Mouse (Mus musculus) kidney, adult 8-10 months (tissue): ENCODE results near the gene Prkar1b.
A peak's percentile ranks its signal among the peaks of the same experiment; 100 is the strongest.

Source experiments
- DNase-seq, 2 experiments: peaks; one replicate each; pipeline ENCODE4 v3.0.0; 2022

Gene Prkar1b

DNA sequence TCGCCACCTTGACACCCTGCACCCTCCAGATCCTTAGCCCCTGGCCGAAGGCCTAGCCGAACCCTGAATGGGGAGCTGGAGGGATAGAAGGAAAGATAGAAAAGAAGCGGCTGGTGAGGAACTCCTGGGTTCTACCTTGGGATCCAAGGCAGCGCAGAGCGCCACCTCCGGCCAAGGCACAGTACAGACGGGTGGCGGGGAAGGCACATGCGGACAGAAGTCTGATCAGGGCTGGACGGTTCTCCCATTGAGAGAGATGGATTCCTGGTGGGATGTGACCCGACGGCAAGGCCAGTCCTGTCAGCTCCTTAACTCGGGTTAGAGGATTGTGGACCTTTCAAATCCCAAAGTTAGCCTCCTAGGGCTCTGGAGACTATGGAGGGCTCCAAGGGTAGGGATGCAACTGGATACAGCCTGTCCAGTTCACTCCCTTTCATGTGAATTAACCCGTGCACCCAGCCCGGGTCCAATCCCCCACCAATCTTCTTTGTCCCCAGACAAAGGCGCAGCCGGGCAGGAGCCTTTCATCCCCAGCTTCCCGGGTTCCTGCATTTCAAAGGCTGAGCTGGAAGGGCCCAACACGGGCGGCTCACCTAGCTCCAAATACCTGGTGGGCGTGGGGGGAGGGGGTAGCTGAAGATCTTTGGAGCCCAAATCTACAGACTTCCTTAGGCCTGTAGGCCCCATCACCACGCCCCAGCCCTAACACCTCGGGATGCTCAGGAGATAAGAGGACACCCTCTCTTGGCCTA lies 153.3 kb downstream of the Prkar1b start:
- DNase-seq, result peak in 1 of 2 experiments; percentile 47

DNA sequence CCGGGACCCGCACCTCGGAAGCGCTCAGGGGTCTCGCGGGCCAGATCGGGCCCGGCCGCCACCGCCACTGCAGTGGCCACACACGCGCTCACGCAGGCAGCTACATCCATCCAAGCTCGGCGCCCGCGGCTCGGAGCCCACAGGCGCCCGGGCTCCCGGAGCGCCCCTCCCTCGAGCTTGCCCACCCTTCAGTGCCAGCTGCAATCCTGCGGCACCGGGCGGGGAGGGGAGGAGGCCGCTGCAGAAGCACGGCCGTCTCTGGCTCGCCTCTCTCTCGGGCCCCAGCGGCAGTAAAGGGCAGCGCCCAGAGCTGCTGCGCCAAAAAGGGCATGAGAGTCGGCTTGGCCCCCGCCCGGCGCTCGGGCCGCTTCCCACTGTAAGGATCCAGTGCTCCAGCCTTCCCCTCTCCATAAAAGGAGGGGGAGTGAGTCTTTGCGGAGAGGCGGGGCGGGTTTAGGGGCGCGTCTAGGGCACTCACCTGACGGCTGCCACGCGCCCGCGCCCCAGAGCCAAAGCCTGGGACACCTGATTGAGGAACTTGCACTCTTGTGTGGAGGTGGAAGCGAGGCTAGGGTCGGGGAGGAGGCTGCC lies 154.0 kb downstream of the Prkar1b start:
- peak; percentile 83 to 87 for DNase-seq

DNA sequence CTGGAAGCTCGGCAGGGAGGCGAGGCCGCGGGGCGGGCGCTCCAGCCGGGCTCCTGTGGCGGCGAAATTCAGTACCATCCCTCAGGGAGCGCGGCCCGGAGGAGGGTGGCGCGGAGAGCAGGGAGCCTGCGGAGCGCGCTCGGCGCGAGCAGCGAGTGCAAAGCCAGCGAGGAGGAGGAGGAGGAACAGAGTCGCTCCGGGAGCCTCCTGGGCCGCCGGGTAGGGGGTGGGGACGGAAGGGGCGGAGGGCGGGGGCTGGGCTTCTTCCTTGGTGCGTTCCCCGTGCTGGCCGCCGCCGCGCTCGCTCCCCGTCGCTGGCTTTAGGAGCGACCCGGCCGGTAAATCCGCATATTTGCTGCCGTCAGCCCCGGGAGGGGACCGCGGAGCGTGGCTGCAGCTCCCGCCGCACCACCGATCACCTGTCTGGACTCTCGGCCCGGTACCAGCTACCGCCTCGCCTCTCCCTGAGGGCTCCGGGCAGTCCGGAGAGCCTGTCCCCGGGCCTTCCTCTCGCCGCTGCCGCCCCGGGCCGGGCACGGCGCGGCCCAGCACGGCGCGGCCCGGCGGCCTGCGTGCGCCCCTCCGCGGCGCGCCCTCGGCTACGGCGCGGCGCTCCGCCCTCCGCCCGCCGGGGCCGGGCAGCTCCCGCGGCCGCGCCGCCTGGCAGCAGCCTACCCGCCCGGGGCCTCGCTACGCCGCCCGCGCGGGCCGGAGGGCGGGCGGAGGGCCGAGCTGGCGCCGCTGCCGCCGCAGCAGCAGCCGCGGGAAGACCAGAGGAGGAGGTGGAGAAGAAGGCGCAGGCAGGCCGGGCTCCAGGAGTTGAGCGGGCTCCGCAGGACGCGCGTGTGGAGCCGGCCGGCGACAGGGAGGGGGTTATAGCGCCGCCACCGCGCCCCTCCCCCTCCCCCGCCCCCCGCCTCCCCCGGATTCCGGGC lies 154.7 kb downstream of the Prkar1b start:
- DNase-seq, result peak; percentile 74 to 80

DNA sequence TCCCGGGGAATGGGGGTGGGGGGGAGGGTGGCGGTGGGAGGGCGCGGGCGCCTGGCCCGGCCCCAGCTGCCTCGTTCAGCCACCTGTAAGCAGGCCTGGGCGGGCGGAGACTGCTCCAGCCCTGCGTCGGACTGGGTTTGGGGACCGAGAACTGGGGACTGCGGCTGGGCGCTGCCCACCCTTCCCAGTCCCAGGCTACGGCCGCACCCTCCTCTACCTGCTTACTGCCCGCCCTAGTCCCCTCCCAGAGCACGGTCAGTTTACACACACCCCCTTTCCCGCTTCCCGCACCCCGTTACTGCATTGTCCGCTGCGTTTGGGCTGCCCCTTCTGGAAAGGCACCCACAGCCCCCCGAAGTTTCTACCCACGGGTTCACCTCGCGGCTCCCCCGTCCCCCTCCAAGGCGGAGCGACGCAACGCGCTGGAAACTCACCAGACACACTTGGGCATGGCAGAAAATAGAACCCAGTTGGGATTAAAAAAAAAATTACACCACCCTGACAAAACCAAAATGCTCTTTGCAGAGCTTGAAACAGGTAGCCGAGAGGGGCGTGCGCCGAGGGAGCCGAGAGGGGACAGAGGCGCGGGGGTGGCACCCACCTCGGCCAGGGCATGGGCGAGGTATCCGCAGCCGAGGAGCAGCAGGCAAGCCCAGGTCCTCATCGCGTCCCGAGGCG lies 155.6 kb downstream of the Prkar1b start:
- DNase-seq, result peak in 1 of 2 experiments; percentile 30

- no peak for DNase-seq
Measured at GRCm38 (mm10) chr5:138993371-138994107, 156.3 kb downstream of the Prkar1b start.

- DNase-seq, result peak in 1 of 2 experiments; percentile 53
Measured at GRCm38 (mm10) chr5:138992611-138993370, 157.0 kb downstream of the Prkar1b start.

- DNase-seq, result no peak
Measured at GRCm38 (mm10) chr5:138991734-138992133, 158.1 kb downstream of the Prkar1b start.

DNA sequence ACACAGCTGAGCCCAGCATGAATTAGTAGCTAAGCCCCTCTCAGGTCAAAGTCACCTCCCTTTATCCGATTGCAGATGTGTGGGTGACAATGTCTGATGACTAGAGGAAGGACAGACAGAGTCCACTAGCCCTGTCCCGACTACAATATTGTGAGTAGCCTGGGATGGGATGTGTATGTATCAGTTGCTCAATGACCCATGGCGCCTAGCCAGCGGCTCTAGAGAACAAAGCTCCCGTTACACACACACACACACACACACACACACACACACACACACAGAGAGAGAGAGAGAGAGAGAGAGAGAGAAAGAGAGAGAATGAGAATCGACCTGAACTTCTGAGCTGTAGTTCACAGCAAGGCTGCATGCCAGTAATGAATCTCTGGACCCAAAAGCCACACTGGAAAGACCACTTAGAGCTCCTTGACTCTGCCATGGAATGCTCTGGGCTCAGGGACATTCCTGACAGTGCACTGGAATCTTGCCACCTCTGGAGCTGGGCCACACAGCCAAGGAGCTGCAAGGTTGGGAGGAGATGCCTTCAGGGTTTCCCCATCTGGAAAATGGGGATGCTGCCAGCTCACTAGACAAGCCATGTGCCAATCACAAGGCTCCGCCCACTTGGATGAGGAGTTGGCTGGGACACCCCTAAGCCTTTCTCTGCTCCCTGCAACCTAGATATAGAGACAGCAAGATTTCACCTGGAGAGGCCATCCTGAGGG lies 159.0 kb downstream of the Prkar1b start:
- peak in 1 of 2 experiments; percentile 50 for DNase-seq

GRCm38 (mm10) chr5:138989567-138989966 lies 160.2 kb downstream of the Prkar1b start:
- DNase-seq, result no peak

GRCm38 (mm10) chr5:138988764-138989163 lies 161.0 kb downstream of the Prkar1b start:
- peak; percentile 73 to 75 for DNase-seq

GRCm38 (mm10) chr5:138987994-138988393 lies 161.8 kb downstream of the Prkar1b start:
- DNase-seq, result no peak

- DNase-seq, result no peak
Measured at GRCm38 (mm10) chr5:138981921-138982320, 167.9 kb downstream of the Prkar1b start.

DNA sequence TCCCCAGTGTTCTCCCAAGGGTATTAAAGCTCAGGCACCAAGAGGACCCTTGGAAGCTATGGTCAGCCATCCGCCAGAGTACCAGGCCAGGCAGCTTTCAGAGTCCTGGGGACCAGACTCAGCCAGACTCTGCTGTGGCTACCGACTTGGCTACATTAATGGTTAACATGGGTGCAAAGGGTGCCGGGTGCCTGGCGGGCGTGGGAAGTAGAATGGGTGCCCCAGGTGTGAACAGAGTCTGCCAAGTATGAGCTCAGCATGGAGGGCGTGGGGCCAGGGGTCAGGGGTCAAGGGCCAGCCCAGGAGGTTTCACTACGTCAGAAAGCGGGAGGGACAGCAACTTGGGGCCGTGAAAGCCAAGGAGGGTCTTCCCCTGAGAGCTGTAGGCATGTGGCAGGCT lies 169.2 kb downstream of the Prkar1b start:
- DNase-seq, result peak; percentile 92 to 93

- peak; percentile 23 to 47 for DNase-seq
Measured at GRCm38 (mm10) chr5:138979840-138980239, 170.0 kb downstream of the Prkar1b start.

DNA sequence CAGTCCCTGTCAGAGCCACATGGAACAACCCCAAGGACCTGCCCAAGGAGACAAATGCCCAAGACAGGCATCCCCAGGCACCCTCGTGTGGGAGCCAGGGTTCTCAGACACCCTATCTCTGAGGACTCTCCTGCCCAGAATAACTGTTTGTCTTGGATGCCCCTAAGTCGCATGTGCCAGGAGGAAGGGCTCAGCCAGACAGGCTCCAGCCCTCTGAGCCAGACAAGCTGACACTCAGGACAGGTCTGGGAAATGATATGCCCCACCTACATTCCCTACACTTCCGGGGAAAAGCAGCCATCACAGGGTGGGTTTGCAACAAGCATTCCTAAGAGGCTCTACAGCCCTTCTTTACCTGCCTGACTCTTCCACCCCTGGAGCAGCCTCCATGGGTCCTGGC lies 172.0 kb downstream of the Prkar1b start:
- no peak for DNase-seq

GRCm38 (mm10) chr5:138974911-138975485 lies 174.8 kb downstream of the Prkar1b start:
- no peak for DNase-seq

GRCm38 (mm10) chr5:138973480-138973879 lies 176.3 kb downstream of the Prkar1b start:
- no peak for DNase-seq

DNA sequence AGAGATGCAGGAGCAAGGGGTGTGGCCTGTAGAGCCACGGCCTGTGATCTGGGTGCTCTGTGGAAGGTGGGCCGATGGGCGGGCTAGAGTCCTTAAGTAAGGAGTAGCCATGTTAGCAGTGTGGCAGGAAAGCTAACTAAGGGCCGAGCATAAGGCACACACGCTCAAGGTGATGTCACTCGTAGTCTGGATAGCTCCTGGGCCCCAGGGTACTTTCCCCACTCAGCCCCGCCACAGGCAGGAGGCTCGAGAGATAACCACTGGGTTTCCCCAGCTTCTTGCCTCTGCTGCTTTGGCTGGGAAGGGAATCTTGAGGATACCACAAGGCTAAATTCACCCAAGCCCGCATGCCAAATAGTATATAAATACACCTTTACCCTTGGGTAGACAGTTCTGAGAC lies 178.4 kb downstream of the Prkar1b start:
- DNase-seq, result no peak

DNA sequence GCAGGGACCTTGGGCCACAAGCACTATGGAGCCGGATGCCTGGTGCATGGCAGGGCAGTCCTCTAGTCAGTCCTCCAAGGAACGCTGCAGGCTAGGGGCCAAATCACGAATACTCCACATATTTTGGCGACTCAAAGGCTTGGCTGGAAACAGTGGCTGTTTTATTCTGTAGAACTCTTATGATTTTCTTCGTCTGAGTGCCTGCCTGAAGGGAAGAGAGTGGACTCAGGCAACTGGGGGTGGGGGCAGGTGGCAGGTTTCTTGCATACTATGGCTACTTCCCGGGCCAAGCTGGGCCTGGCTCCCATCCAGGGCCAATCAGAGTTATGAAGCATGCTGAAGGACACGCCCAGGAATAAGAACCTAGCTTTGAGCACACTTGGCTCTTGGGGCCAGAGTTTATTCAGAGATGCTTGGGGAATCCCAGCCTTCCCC lies 179.7 kb downstream of the Prkar1b start:
- peak in 1 of 2 experiments; percentile 32 for DNase-seq
